Mouse (Mus musculus) neural tube, embryonic 12.5 days (tissue): ENCODE measurements around the gene Trim41. TPM values are rescaled to one million over a fixed set of nuclear protein-coding genes. Genes with fewer than 3 reads are reported as not detected.

ENCODE experiments used
- ATAC-seq: fragments of 200-750 bp; cut with Nextera tagmentation; 2 replicates; pipeline ENCODE4 v1.8.0; 2017; ENCODE audit warnings: low read depth, mild to moderate bottlenecking, moderate TSS enrichment, moderate library complexity; ENCODE audit not compliant: low FRiP score
- H3K27ac ChIP-seq: fragments of 300-500 bp; sonication (generic); 2 replicates; pipeline ENCODE4 v1.5.1; 2016
- H3K27me3 ChIP-seq: fragments of 300-500 bp; sonication (generic); replicated peaks from 2 replicates; pipeline ENCODE4 v1.6.1; 2016; ENCODE audit warnings: mild to moderate bottlenecking
- H3K36me3 ChIP-seq: fragments of 300-500 bp; sonication (generic); 2 replicates; pipeline ENCODE4 v1.6.1; 2016; ENCODE audit warnings: mild to moderate bottlenecking
- H3K4me1 ChIP-seq: fragments of 300-500 bp; sonication (generic); 2 replicates; pipeline ENCODE4 v1.6.1; 2016
- H3K4me2 ChIP-seq: fragments of 300-500 bp; sonication (generic); replicated peaks from 2 replicates; pipeline ENCODE4 v1.6.1; 2016; ENCODE audit warnings: mild to moderate bottlenecking
- H3K4me3 ChIP-seq: fragments of 300-500 bp; sonication (generic); 2 replicates; pipeline ENCODE4 v1.5.1; 2016
- H3K9ac ChIP-seq: fragments of 300-500 bp; sonication (generic); 2 replicates; pipeline ENCODE4 v1.6.1; 2016; ENCODE audit warnings: mild to moderate bottlenecking
- H3K9me3 ChIP-seq: fragments of 300-500 bp; sonication (generic); 2 replicates; pipeline ENCODE4 v1.6.1; 2016; ENCODE audit warnings: mild to moderate bottlenecking
- WGBS: fragments of 180-500 bp; shearing (Covaris S2); methylation state at CpG from one replicate; pipeline ENCODE4 v1.1.7; 2016; 5-methylcytosine and 5-hydroxymethylcytosine counted together
- polyA plus RNA-seq: library from polyadenylated mRNA; unstranded; fragments of >200 nt; fragmentation: Nextera tagmentation; extraction: Ambion mirVana; gene quantifications from 2 replicates; pipeline ENCODE4 v1.2.1, GENCODE M21; 2016

Gene Trim41
- polyA plus RNA-seq: 6.4 and 7.6 TPM in 2 replicates

- under 1% methylated on average over 72 of the region's 77 CpGs for WGBS
- Histone ChIP-seq H3K4me1 (peaks cover 23% of the 10 kb centered on the region), H3K4me2 (peak within 1 kb of the TSS; percentile 91), H3K27me3 (no peaks in the 10 kb centered on the region), H3K9ac (peak within 1 kb of the TSS; percentile 81), H3K36me3 (peaks cover 7% of the 10 kb centered on the region), H3K27ac (peak within 1 kb of the TSS; percentile 88), H3K4me3 (peak within 1 kb of the TSS; percentile 81), H3K9me3 (no peaks in the 10 kb centered on the region)
- peak; percentile 96 for ATAC-seq
Observed at GRCm38 (mm10) chr11:48816800-48817665, at the start of gene Trim41. Gene Trim41 (minus strand): TSS chr11:48817353.

GRCm38 (mm10) chr11:48866481-48866880 lies 49.3 kb upstream of the Trim41 start:
- ATAC-seq: no peak
- Histone ChIP-seq H3K27ac (no peak overlapping the region), H3K4me3 (no peak overlapping the region), H3K9me3 (no peaks in the 10 kb centered on the region), H3K9ac (no peak overlapping the region), H3K36me3 (no peaks in the 10 kb centered on the region), H3K4me2 (no peak overlapping the region), H3K27me3 (no peaks in the 10 kb centered on the region), H3K4me1 (peaks cover 8% of the 10 kb centered on the region; the same call in 1 of the 2 replicates)
- WGBS: 96% methylated on average over 9 of the region's 9 CpGs

- no peak for ATAC-seq
- no peaks in the 10 kb centered on the region for H3K4me1 ChIP-seq
- no peak overlapping the region for H3K9ac ChIP-seq
- H3K27ac ChIP-seq: no peak overlapping the region
- no peak overlapping the region for H3K4me3 ChIP-seq
- no peaks in the 10 kb centered on the region; the same call in 1 of the 2 replicates for H3K27me3 ChIP-seq
- no peak overlapping the region for H3K4me2 ChIP-seq
- 83% methylated on average over 3 of the region's 3 CpGs for WGBS
- H3K9me3 ChIP-seq: no peaks in the 10 kb centered on the region
- H3K36me3 ChIP-seq: no peaks in the 10 kb centered on the region
Observed at GRCm38 (mm10) chr11:48863808-48864207, 46.7 kb upstream of the Trim41 start.

GRCm38 (mm10) chr11:48862784-48863319 lies 45.7 kb upstream of the Trim41 start:
- Histone ChIP-seq H3K27ac (no peak overlapping the region), H3K9me3 (no peaks in the 10 kb centered on the region), H3K4me2 (no peak overlapping the region), H3K36me3 (no peaks in the 10 kb centered on the region), H3K27me3 (no peaks in the 10 kb centered on the region; the same call in 1 of the 2 replicates), H3K4me1 (peaks cover 2% of the 10 kb centered on the region; the same call in 1 of the 2 replicates), H3K9ac (no peak overlapping the region), H3K4me3 (no peak overlapping the region)
- ATAC-seq: no peak
- 80% methylated on average over 1 of the region's 1 CpGs for WGBS

GRCm38 (mm10) chr11:48859014-48859413 lies 41.9 kb upstream of the Trim41 start:
- Histone ChIP-seq H3K9me3 (no peaks in the 10 kb centered on the region), H3K36me3 (no peaks in the 10 kb centered on the region), H3K9ac (no peak overlapping the region), H3K4me1 (peaks cover 13% of the 10 kb centered on the region), H3K4me2 (peak overlapping the region; percentile 89), H3K4me3 (no peak overlapping the region), H3K27me3 (no peaks in the 10 kb centered on the region; the same call in 1 of the 2 replicates), H3K27ac (no peak overlapping the region)
- no peak for ATAC-seq
- WGBS: 0% methylated on average over 6 of the region's 6 CpGs

GRCm38 (mm10) chr11:48853474-48854180 lies 36.5 kb upstream of the Trim41 start:
- peaks cover 20% of the 10 kb centered on the region for H3K4me1 ChIP-seq
- no peaks in the 10 kb centered on the region for H3K36me3 ChIP-seq
- ATAC-seq: peak; percentile 64
- peak overlapping the region; percentile 89 for H3K4me2 ChIP-seq
- peak overlapping the region; percentile 42 for H3K9ac ChIP-seq
- no peaks in the 10 kb centered on the region for H3K9me3 ChIP-seq
- peaks cover 8% of the 10 kb centered on the region; the same call in 1 of the 2 replicates for H3K27me3 ChIP-seq
- H3K27ac ChIP-seq: no peak overlapping the region
- H3K4me3 ChIP-seq: peak overlapping the region; percentile 50
- WGBS: under 1% methylated on average over 31 of the region's 31 CpGs

GRCm38 (mm10) chr11:48852624-48853473 lies 35.7 kb upstream of the Trim41 start:
- H3K4me3 ChIP-seq: peak overlapping the region; percentile 50
- H3K27me3 ChIP-seq: peaks cover 11% of the 10 kb centered on the region; the same call in 1 of the 2 replicates
- peak overlapping the region; percentile 89 for H3K4me2 ChIP-seq
- peak; percentile 30; the same call in 1 of the 2 replicates for ATAC-seq
- WGBS: 8% methylated on average over 23 of the region's 23 CpGs
- H3K9me3 ChIP-seq: no peaks in the 10 kb centered on the region
- peaks cover 17% of the 10 kb centered on the region for H3K4me1 ChIP-seq
- no peak overlapping the region for H3K27ac ChIP-seq
- H3K36me3 ChIP-seq: no peaks in the 10 kb centered on the region
- peak overlapping the region; percentile 30 for H3K9ac ChIP-seq

- WGBS: 80% methylated on average over 4 of the region's 4 CpGs
- peak overlapping the region; percentile 89; the same call in 1 of the 2 replicates for H3K4me2 ChIP-seq
- H3K9ac ChIP-seq: no peak overlapping the region
- no peak overlapping the region for H3K4me3 ChIP-seq
- peaks cover 15% of the 10 kb centered on the region for H3K4me1 ChIP-seq
- no peaks in the 10 kb centered on the region for H3K36me3 ChIP-seq
- no peaks in the 10 kb centered on the region for H3K9me3 ChIP-seq
- peaks cover 11% of the 10 kb centered on the region; the same call in 1 of the 2 replicates for H3K27me3 ChIP-seq
- H3K27ac ChIP-seq: no peak overlapping the region
- no peak for ATAC-seq
Observed at GRCm38 (mm10) chr11:48852190-48852589, 35.0 kb upstream of the Trim41 start.

- no peak for ATAC-seq
- Histone ChIP-seq H3K9ac (no peak overlapping the region), H3K4me2 (no peak overlapping the region), H3K27me3 (peaks cover 11% of the 10 kb centered on the region; the same call in 1 of the 2 replicates), H3K4me1 (peaks cover 15% of the 10 kb centered on the region), H3K36me3 (no peaks in the 10 kb centered on the region), H3K27ac (no peak overlapping the region), H3K4me3 (no peak overlapping the region), H3K9me3 (no peaks in the 10 kb centered on the region)
- WGBS: 87% methylated on average over 4 of the region's 4 CpGs
Observed at GRCm38 (mm10) chr11:48851270-48851995, 34.3 kb upstream of the Trim41 start.

GRCm38 (mm10) chr11:48850240-48850639 lies 33.1 kb upstream of the Trim41 start:
- H3K27ac ChIP-seq: no peak overlapping the region
- WGBS: 51% methylated on average over 2 of the region's 2 CpGs
- H3K9me3 ChIP-seq: no peaks in the 10 kb centered on the region
- ATAC-seq: no peak
- no peak overlapping the region for H3K4me3 ChIP-seq
- H3K36me3 ChIP-seq: no peaks in the 10 kb centered on the region
- H3K4me1 ChIP-seq: peaks cover 15% of the 10 kb centered on the region
- peaks cover 11% of the 10 kb centered on the region; the same call in 1 of the 2 replicates for H3K27me3 ChIP-seq
- no peak overlapping the region for H3K9ac ChIP-seq
- H3K4me2 ChIP-seq: no peak overlapping the region

- Histone ChIP-seq H3K36me3 (no peaks in the 10 kb centered on the region), H3K4me2 (no peak overlapping the region), H3K4me1 (no peaks in the 10 kb centered on the region; the same call in 1 of the 2 replicates), H3K27ac (no peak overlapping the region), H3K9ac (no peak overlapping the region), H3K9me3 (no peaks in the 10 kb centered on the region), H3K27me3 (peaks cover 11% of the 10 kb centered on the region; the same call in 1 of the 2 replicates), H3K4me3 (no peak overlapping the region)
- ATAC-seq: no peak
- WGBS: 66% methylated on average over 5 of the region's 5 CpGs
Observed at GRCm38 (mm10) chr11:48846881-48847280, 29.7 kb upstream of the Trim41 start.
